Mouse (Mus musculus) kidney, adult 2 months (tissue): ENCODE data around the gene Eif2b3. TPM values are rescaled to one million over a fixed set of nuclear protein-coding genes. Genes with fewer than 3 reads are reported as not detected.

Experiments
- DNase-seq: peaks from one replicate; pipeline ENCODE4 v3.0.0; 2021
- H3K27ac ChIP-seq: fragments of 200-500 bp; 2 replicates; pipeline ENCODE4 v1.5.1; 2012; ENCODE audit warnings: low read depth, low read length, control low read depth, inconsistent platforms; ENCODE audit not compliant: insufficient read depth
- H3K27me3 ChIP-seq: fragments of 200-500 bp; replicated peaks from 2 replicates; pipeline ENCODE4 v1.6.1; 2012; ENCODE audit warnings: mild to moderate bottlenecking, moderate library complexity, low read length, inconsistent platforms; ENCODE audit not compliant: control insufficient read depth, insufficient read depth
- H3K36me3 ChIP-seq: fragments of 200-500 bp; 2 replicates; pipeline ENCODE4 v1.6.1; 2012; ENCODE audit warnings: mild to moderate bottlenecking, moderate library complexity, low read length, inconsistent platforms; ENCODE audit not compliant: control insufficient read depth, insufficient read depth
- H3K4me1 ChIP-seq: fragments of 200-500 bp; 2 replicates; pipeline ENCODE4 v1.6.1; 2011; ENCODE audit warnings: low read length; ENCODE audit not compliant: control insufficient read depth, insufficient read depth
- H3K4me3 ChIP-seq: fragments of 200-500 bp; 2 replicates; pipeline ENCODE4 v1.5.1; 2011; ENCODE audit warnings: mild to moderate bottlenecking, low read depth, low read length, control low read depth; ENCODE audit not compliant: insufficient read depth
- CTCF ChIP-seq: fragments of 200-500 bp; conservative IDR thresholded peaks from 2 replicates; pipeline ENCODE4 v1.5.1; 2011; ENCODE audit warnings: low read depth, mild to moderate bottlenecking, control low read depth, low read length, moderate library complexity, mixed read lengths; ENCODE audit not compliant: insufficient read depth, insufficient read length
- POLR2A ChIP-seq: fragments of 200-500 bp; IDR thresholded peaks from one replicate; pipeline ENCODE4 v1.6.1; 2011; ENCODE audit warnings: low read depth, low read length, control low read depth
- WGBS: fragments of 180-500 bp; shearing (Covaris S2); methylation state at CpG from one replicate; pipeline ENCODE4 v1.1.7; 2018; 5-methylcytosine and 5-hydroxymethylcytosine counted together
- polyA plus RNA-seq: library from polyadenylated mRNA; depleted of rRNA; stranded (reverse); fragments of >200 nt; gene quantifications from 2 replicates; pipeline ENCODE4 v1.2.3, GENCODE M21; 2012; rRNA removed

Eif2b3 gene
- polyA plus RNA-seq = 8.0 and 9.2 TPM in 2 replicates

- TF ChIP-seq CTCF = no peak
- TF ChIP-seq POLR2A = peak; percentile 19
- Histone ChIP-seq H3K36me3 (no peaks in the 10 kb centered on the region), H3K27ac (no peak within 1 kb of the TSS), H3K4me1 (no peaks in the 10 kb centered on the region; the same call in 1 of the 2 replicates), H3K4me3 (peak within 1 kb of the TSS; percentile 88), H3K27me3 (no peaks in the 10 kb centered on the region)
- peak; percentile 93 for DNase-seq
- WGBS = under 1% methylated on average over 61 of the region's 61 CpGs
Measured at GRCm38 (mm10) chr4:117019206-117020134, at the start of gene Eif2b3. Eif2b3 (plus strand) TSS chr4:117019402.

GRCm38 (mm10) chr4:116976503-116976902 is 42.7 kb upstream of the Eif2b3 start:
- DNase-seq = no peak
- no peak overlapping the region for H3K4me3 ChIP-seq
- H3K27me3 ChIP-seq = no peaks in the 10 kb centered on the region
- no peaks in the 10 kb centered on the region for H3K4me1 ChIP-seq
- TF ChIP-seq CTCF = no peak
- TF ChIP-seq POLR2A = no peak
- H3K27ac ChIP-seq = no peak overlapping the region
- WGBS = 53% methylated on average over 2 of the region's 2 CpGs
- H3K36me3 ChIP-seq = no peaks in the 10 kb centered on the region

GRCm38 (mm10) chr4:116985681-116986080 is 33.5 kb upstream of the Eif2b3 start:
- Histone ChIP-seq H3K4me1 (no peaks in the 10 kb centered on the region), H3K36me3 (no peaks in the 10 kb centered on the region), H3K4me3 (no peak overlapping the region), H3K27ac (no peak overlapping the region), H3K27me3 (no peaks in the 10 kb centered on the region)
- TF ChIP-seq POLR2A (no peak), CTCF (no peak)
- 88% methylated on average over 7 of the region's 7 CpGs for WGBS
- no peak for DNase-seq

DNA sequence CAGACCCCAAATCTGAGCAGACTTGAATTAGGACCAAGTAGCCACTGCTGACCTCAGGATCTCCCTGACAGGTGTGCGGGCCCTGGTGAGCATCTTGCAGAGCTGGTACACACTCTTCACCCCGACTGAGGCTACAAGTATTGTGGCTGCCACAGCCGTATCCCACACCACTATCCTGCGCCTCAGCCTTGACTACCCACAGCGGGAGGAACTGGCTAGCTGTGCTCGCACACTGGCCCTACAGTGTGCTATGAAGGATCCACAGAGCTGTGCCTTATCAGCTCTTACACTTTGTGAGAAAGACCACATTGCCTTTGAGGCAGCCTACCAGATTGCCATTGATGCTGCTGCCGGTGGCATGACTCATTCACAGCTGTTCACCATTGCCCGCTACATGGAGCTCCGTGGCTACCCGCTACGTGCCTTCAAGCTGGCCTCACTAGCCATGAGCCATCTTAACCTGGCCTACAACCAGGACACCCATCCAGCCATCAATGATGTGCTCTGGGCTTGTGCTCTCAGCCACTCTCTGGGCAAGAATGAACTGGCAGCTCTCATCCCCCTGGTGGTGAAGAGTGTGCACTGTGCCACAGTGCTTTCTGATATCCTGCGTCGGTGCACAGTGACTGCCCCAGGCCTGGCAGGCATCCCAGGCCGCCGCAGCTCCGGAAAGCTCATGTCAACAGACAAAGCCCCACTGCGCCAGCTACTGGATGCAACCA is 32.6 kb upstream of the Eif2b3 start:
- DNase-seq = peak; percentile 88
- 61% methylated on average over 17 of the region's 17 CpGs for WGBS
- H3K27ac ChIP-seq = no peak overlapping the region
- no peaks in the 10 kb centered on the region for H3K4me1 ChIP-seq
- H3K27me3 ChIP-seq = no peaks in the 10 kb centered on the region
- TF ChIP-seq CTCF (peak; percentile 86), POLR2A (no peak)
- H3K36me3 ChIP-seq = no peaks in the 10 kb centered on the region
- no peak overlapping the region for H3K4me3 ChIP-seq

GRCm38 (mm10) chr4:116987122-116987456 is 32.1 kb upstream of the Eif2b3 start:
- Histone ChIP-seq H3K4me3 (no peak overlapping the region), H3K4me1 (no peaks in the 10 kb centered on the region), H3K27me3 (no peaks in the 10 kb centered on the region), H3K36me3 (no peaks in the 10 kb centered on the region), H3K27ac (no peak overlapping the region)
- TF ChIP-seq CTCF = no peak
- TF ChIP-seq POLR2A = no peak
- DNase-seq = no peak
- WGBS = 73% methylated on average over 5 of the region's 5 CpGs

DNA sequence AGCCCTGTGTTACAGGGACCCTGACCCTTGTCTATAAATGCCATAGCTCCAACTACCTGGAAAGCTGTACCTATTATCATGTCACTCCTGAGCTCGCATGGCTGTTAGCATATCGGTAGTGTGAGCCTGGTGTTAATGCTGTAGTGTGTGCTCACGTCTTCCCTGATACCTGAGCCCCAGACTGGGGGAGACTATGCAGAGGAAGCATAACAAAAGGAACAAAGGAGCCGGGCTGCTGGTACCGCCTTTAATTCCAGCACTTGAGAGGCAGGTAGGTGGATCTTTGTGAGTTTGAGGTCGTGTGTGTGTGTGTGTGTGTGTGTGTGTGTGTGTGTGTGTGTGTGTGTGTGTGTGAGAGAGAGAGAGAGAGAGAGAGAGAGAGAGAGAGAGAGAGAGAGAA is 29.5 kb upstream of the Eif2b3 start:
- TF ChIP-seq POLR2A (no peak), CTCF (no peak)
- H3K27ac ChIP-seq = no peak overlapping the region
- H3K4me1 ChIP-seq = peaks cover 7% of the 10 kb centered on the region; the same call in 1 of the 2 replicates
- no peaks in the 10 kb centered on the region for H3K27me3 ChIP-seq
- 73% methylated on average over 6 of the region's 6 CpGs for WGBS
- H3K36me3 ChIP-seq = no peaks in the 10 kb centered on the region
- H3K4me3 ChIP-seq = no peak overlapping the region
- no peak for DNase-seq

DNA sequence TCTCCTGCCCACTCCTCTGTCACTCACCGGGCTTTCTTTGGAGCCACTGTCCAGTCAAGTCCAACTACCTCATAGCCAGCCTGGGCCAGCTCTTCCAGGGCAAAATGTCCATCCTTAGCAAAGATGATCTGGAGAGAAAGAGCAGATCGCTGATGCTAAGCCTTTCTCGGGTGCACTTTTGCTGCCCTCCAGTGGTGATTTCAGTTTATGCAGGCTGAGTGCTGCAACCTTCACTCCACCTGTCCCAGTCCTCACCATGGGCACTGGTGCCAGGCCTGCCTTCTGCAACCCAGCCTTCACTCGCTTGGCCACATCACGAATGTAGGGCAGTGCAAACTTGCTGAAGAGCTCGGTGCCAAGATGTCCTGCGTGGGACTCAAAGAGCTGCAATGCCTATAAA is 27.8 kb upstream of the Eif2b3 start:
- peak; percentile 95 for TF ChIP-seq CTCF
- TF ChIP-seq POLR2A = no peak
- no peak overlapping the region for H3K27ac ChIP-seq
- H3K4me1 ChIP-seq = peaks cover 13% of the 10 kb centered on the region; the same call in 1 of the 2 replicates
- DNase-seq = peak; percentile 86
- WGBS = 5% methylated on average over 7 of the region's 7 CpGs
- H3K36me3 ChIP-seq = no peaks in the 10 kb centered on the region
- no peak overlapping the region for H3K4me3 ChIP-seq
- H3K27me3 ChIP-seq = no peaks in the 10 kb centered on the region
